Mouse (Mus musculus) heart, postnatal 36 days (tissue): ENCODE results near the gene Synpo2. TPM values are rescaled to one million over a fixed set of nuclear protein-coding genes. Genes with fewer than 3 reads are reported as not detected.

ENCODE experiments used
- DNase-seq, 2 experiments: peaks; one replicate each; pipeline ENCODE4 v3.0.0; 2021 to 2022
- intact Hi-C: fragments of 180-260 bp; cut with DNase I; formaldehyde crosslinking; loops from one replicate; pipeline ENCODE4 v1.15.1; 2025
- total RNA-seq, 2 experiments: library from RNA; stranded (reverse); gene quantifications; 2 replicates each; pipeline ENCODE4 v1.2.3; 2021

The Synpo2 gene
- total RNA-seq: 10 to 100 TPM; 78.2 to 80.5 TPM

DNA sequence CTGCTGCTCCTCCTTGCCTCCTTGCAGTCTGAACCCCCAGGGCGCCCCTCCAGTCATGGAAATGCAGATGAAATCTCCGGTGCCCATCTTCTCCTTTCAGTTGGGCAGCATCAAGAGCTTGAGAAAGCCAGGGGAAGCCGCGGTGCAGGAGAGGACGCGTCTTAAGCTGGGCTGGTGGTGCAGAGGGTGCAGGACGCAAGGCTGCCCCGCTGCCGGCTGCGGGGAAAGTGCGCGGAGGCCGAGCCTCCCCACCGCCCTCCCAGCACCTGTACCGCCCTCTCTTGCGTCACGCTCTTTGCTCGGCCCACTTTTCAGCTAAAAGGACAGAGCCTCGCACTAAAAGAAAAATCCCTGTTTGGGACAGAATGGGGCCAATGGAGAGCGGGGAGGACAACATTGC lies at the start of gene Synpo2:
Gene Synpo2, minus strand, starts transcription at position 229 of the 400 bp plus-strand sequence.
- intact Hi-C loops: loop anchor here (2.0 to 10.0 kb wide), 2 partner anchors 31 to 269 kb away; partner anchors contain the start of gene Sec24d
- peak; percentile 75 to 77 for DNase-seq

DNA sequence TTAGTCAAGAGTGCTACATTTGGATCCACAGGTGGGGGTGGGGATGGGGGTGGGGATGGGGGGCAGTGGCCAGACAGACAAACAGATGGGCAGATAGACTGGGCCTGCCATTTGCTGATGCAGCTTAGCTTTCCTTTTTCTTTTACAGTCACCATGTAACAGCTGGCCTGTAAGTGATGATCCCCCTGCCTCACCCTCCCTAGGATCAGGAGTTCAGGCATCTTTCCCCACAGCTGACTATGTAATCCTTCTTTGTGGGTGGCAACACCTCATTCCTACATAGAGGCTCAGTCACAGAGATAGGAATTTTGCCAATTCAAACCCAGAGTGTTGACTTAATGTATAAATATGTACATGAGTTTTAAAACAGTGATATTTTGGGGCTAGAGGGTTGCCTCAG lies 49.7 kb upstream of the Synpo2 start:
- intact Hi-C loops: no loop called here
- no peak for DNase-seq

GRCm38 (mm10) chr3:123284284-123284683 lies 48.3 kb upstream of the Synpo2 start:
- DNase-seq: no peak
- intact Hi-C loops: no loop called here

DNA sequence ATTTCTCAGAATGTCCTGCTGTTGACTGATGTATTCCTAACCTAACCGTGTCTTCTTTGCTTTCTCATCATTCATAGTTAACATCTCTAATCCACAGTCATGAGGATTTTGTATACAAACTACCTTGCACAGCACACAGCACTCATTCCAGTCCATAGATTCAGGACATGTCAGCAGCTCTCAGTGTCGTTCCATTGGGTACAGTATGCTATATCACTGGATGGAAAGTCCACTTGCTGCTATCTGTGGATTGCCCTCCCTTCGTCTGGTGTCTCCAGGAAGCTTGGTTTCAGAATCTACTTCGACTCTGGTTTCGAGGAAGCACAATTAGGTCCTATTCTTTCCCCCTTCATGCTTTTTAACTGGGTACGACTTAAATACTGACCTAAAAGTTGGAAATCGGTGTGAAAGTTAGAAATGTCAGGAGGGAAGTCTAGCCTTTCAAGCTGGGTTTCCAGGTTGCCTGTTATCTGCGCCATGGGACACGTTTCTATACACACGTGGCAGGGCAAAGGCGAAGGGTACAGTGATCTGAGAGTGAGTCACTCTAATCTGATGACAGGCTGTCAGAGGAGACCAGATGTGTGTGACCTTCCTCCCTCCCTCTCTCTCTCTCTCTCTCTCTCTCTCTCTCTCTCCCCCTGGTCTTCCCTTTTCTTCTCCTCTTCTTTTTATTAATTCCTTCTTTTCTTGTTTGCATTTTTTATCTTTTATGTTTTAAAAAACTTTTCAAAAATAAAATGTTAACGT lies 47.1 kb upstream of the Synpo2 start:
- DNase-seq: no peak
- intact Hi-C loops: no loop called here

- peak; percentile 81 to 86 for DNase-seq
- intact Hi-C loops: loop anchor here (2.0 kb wide), 2 partner anchors 31 to 55 kb away; partner anchors contain the start of gene Synpo2
Observed at GRCm38 (mm10) chr3:123267741-123268201, 31.8 kb upstream of the Synpo2 start.

- intact Hi-C loops: loop anchor here (2.0 kb wide), 2 partner anchors 30 to 56 kb away; partner anchors contain the start of gene Synpo2
- DNase-seq: peak; percentile 85 to 90
Observed at GRCm38 (mm10) chr3:123266753-123267651, 31.1 kb upstream of the Synpo2 start, which contains the start of gene Sec24d. TSS of gene Sec24d (plus strand) at chr3:123267455.

DNA sequence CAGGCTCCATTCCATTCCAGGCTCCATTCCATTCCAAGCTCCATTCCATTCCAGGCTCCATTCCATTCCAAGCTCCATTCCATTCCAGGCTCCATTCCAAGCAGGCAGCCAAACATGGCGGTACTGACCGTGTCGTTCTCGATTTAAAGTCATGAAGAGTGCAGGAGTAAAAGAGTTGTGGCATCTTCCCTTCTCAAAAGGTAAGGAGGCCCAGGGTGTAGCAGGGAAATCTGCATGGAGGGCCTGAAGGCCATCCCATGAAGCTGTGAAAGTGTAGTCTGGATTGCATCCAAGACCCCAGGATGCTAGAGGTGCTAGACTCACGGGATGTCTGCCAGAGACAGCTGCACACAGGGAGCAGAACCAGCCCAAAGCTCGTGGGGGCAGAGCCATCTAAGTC lies 28.8 kb upstream of the Synpo2 start:
- intact Hi-C loops: no loop called here

GRCm38 (mm10) chr3:123258709-123259108 lies 22.8 kb upstream of the Synpo2 start:
- intact Hi-C loops: no loop called here
- no peak for DNase-seq

More for the DNA sequence above, 28.8 kb upstream of the Synpo2 start:
- DNase-seq: peak; percentile 32 to 49

DNA sequence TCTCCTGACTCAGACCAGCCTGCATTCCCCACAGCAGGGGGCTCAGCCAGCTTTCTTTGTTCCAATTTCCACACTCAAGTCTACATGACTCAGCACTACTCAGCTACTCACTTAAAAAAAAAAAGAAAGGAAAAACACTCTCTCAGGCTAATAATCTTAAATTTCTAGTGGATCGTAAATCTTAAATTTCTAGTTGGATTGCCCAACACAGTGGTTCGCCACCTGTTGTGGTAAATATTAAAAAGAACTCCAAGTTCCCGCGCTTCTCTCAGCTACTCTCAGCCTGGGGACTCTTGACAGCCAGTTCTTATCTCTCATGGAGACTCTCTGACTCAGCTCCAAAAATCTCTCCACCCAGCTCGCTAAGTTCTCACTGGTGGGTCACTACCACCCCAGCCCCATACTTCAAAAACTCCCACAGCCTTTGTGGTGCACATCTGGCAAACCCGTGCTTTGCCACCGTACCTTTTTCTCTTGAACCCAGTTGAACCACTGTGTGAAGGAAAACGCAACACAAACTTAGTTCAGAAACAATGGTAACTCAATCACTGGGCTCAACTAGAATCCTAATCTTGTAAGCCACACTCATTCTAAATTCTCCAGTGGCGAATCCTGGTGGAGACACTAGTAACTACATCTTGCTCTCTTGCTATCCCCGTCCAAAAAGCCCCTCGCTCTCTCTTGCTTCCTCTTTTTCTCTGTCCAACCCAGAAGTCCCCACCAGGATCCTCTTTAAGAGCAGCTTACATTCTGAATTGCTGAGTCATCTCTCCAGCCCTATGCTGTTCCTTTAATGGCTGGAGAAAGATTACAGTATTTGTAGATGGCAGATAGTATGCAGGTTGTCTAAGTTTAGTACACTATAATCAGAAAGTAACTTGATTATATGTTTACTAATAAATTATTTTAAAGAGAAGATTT lies 20.5 kb upstream of the Synpo2 start:
- DNase-seq: no peak
- intact Hi-C loops: no loop called here

DNA sequence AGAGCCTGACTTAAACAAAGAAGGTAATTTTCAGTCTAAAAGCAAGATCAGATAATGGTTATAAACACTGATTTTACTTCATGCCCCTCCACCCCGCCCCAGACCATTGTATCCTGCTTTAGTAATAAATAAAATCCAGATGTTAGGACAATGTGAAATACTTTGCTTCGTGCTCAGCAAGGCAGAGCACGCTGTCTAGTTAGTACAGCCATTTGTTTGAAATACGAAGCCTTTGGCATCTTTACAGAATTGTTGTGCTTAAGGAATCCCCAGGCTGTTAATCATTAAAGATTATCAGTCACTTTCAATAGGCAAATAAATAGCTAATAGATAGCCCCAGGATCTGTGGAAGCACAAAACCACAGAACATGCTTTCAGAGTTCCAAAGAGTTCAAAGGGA lies 9.7 kb upstream of the Synpo2 start:
- no peak for DNase-seq
- intact Hi-C loops: no loop called here

GRCm38 (mm10) chr3:123244376-123244775 lies 8.4 kb upstream of the Synpo2 start:
- DNase-seq: peak; percentile 53
- intact Hi-C loops: no loop called here

- intact Hi-C loops: loop anchor here (2.0 to 10.0 kb wide), 2 partner anchors 29 to 267 kb away; partner anchors contain the start of gene Sec24d
- DNase-seq: no peak
Observed at GRCm38 (mm10) chr3:123237446-123237845, 1.5 kb upstream of the Synpo2 start.

- no peak for DNase-seq
- intact Hi-C loops: loop anchor here (2.0 to 10.0 kb wide), 2 partner anchors 30 to 268 kb away; partner anchors contain the start of gene Sec24d
Observed at GRCm38 (mm10) chr3:123237039-123237438, 1.1 kb upstream of the Synpo2 start.

- intact Hi-C loops: loop anchor here (10.0 kb wide), 1 partner anchor 269 kb away; no protein-coding TSS in a partner anchor
Observed at GRCm38 (mm10) chr3:123235495-123235894, 454 bp downstream of the Synpo2 start.

GRCm38 (mm10) chr3:123234191-123234836 lies 1.6 kb downstream of the Synpo2 start:
- intact Hi-C loops: loop anchor here (1.0 to 10.0 kb wide), 5 partner anchors 66 to 270 kb away; no protein-coding TSS in a partner anchor
- DNase-seq: peak; percentile 39 to 54

More at GRCm38 (mm10) chr3:123235495-123235894, 454 bp downstream of the Synpo2 start:
- no peak for DNase-seq

- DNase-seq: no peak
- intact Hi-C loops: loop anchor here (5.0 to 10.0 kb wide), 2 partner anchors 141 to 273 kb away; no protein-coding TSS in a partner anchor
Observed at GRCm38 (mm10) chr3:123231639-123232038, 4.3 kb downstream of the Synpo2 start.

DNA sequence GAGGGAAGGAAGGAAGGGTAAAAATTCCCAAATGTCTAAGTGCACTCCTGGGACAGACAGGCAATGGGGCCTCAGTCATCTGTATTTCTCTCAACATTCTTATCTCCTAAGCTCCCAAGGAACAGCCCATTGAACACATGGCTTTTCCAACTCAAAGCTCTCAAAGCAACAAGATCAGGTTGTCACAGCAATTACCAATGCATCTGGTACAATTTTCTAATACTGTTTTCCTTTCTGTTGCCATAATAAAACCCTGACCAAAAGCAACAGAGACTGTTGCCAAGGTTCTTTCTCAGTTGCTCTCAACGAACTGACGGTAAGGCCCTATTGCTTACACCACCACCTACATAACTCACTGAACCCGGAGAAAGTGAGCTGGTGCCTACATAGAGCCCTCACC lies 8.7 kb downstream of the Synpo2 start:
- intact Hi-C loops: no loop called here
- no peak for DNase-seq

GRCm38 (mm10) chr3:123218646-123219045 lies 17.3 kb downstream of the Synpo2 start:
- intact Hi-C loops: no loop called here
- no peak for DNase-seq

GRCm38 (mm10) chr3:123208891-123209290 lies 27.1 kb downstream of the Synpo2 start:
- DNase-seq: no peak
- intact Hi-C loops: no loop called here
